10 mouse cellular contexts compared by ENCODE assay signal in the genomic region with DNA sequence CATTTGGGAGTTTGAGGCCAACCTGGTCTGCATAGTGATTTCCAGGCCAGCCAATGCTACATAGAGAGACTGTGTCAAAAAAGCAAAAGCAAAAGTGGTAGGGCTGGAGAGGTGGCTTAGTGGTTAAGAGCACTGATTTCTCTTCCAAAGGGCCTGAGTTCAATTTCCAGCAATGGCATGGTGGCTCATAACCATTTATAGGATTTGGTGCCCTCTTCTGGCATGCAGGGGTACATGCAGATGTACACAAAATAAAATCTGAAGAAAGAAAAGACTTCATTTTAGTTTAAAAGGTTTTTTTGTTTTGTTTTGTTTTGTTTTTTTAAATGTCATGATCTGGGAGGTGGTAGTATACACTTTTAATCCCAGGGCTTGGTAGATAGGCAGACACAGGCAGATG. TPM values are rescaled to one million over a fixed set of nuclear protein-coding genes. Genes with fewer than 3 reads are reported as not detected.
DNase-seq lines count a peak whose midpoint lies in the region; TF ChIP-seq lines count a peak whose summit lies in the region.
"Had no signal": no experiment of that assay in that cellular context is flagged by ENCODE, and none has a peak within 500 bp of the region (broad histone marks: within the 10 kb centered on the region; RNA-seq: fewer than 3 reads in every experiment).

No protein-coding gene starts in this region.

- intact Hi-C loops in heart, postnatal 14 days (cut with DNase I) = no loop called here

- H3K27me3 ChIP-seq in CH12.LX (replicated peaks) = peaks cover 2% of the 10 kb centered on the region

- H3K9me3 ChIP-seq in CH12.LX (replicated peaks; ENCODE audit: low read length) = no peaks in the 10 kb centered on the region
- H3K9me3 ChIP-seq: liver, embryonic 13.5 days had no signal

- no peak overlapping the region for H3K27ac ChIP-seq in CH12.LX (ENCODE audit: insufficient read depth, low read depth)
- H3K27ac ChIP-seq: liver, embryonic 13.5 days had no signal

- no peak overlapping the region for H3K4me3 ChIP-seq in CH12.LX (replicated peaks in 1 of 3; ENCODE audit: low read depth in 2 of 3, low read length in 2 of 3, poor library complexity in 1 of 3)
- H3K4me3 ChIP-seq: erythroblast, embryonic 14.5 days; liver, embryonic 13.5 days had no signal

- in situ Hi-C loops in CH12.LX (cut with MboI; ENCODE audit: low pct_ligation_motif_present, low pct_unique_long_range_greater_than_20kb, low sequenced_read_pairs) = no loop called here

- no peaks in the 10 kb centered on the region for H3K36me3 ChIP-seq in CH12.LX (replicated peaks in 1 of 2; ENCODE audit: control insufficient read depth in 1 of 2, insufficient read depth in 1 of 2, low read length in 1 of 2)
- H3K36me3 ChIP-seq: liver, embryonic 13.5 days had no signal

- peak; percentile 69 to 84 for TF ChIP-seq CTCF in CH12.LX (conservative IDR thresholded peaks at IDR 0.05 in 1 of 2, IDR thresholded peaks at IDR 0.05 in 1 of 2; ENCODE audit: low read depth in 2 of 2, low read length in 2 of 2)

- no peak overlapping the region for H3K4me2 ChIP-seq in CH12.LX (ENCODE audit: insufficient read depth, low read depth, poor library complexity, severe bottlenecking)
- H3K4me2 ChIP-seq: liver, embryonic 13.5 days had no signal

- TF ChIP-seq EP300 in CH12.LX (IDR thresholded peaks at IDR 0.05; ENCODE audit: low read length) = no peak

- peak; percentile 9 to 28 for DNase-seq in kidney, postnatal 36 days
- no peak for DNase-seq in kidney, adult 18-20 months
- DNase-seq in B cell, adult 2 months = peak; percentile 40 to 45
- no peak for DNase-seq in CH12.LX (ENCODE audit: extremely low read depth)
- DNase-seq in embryo, embryonic 10 days (ENCODE audit: low spot score) = peak; percentile 55
- DNase-seq in layer of hippocampus, postnatal 36 days = no peak
- no peak for DNase-seq in heart, postnatal 14 days
- DNase-seq in layer of hippocampus, adult 9-10 months (ENCODE audit: low spot score) = no peak
- DNase-seq: liver, embryonic 13.5 days had no signal

- H3K9ac ChIP-seq in CH12.LX (ENCODE audit: insufficient read depth, low read depth) = no peak overlapping the region
- H3K9ac ChIP-seq: liver, embryonic 13.5 days had no signal

- dilution Hi-C loops in CH12.LX (cut with MboI; ENCODE audit: extremely low pct_ligation_motif_present, extremely low pct_unique_long_range_greater_than_20kb, low sequenced_read_pairs) = no loop called here

- peaks cover 11 to 31% of the 10 kb centered on the region in 2 experiments for H3K4me1 ChIP-seq in CH12.LX (ENCODE audit: control insufficient read depth in 1 of 2, insufficient read depth in 2 of 2)

- peaks cover 2% of the 10 kb centered on the region for H3K79me2 ChIP-seq in CH12.LX (replicated peaks; ENCODE audit: control insufficient read depth, extremely low read depth, insufficient read depth, poor library complexity, severe bottlenecking)

- TF ChIP-seq POLR2A in CH12.LX (IDR thresholded peaks at IDR 0.05; ENCODE audit: low read depth, low read length) = no peak

- TF ChIP-seq RAD21 in CH12.LX (IDR thresholded peaks at IDR 0.05; ENCODE audit: low read depth, low read length) = peak; percentile 81

TF ChIP-seq in CH12.LX, 34 proteins besides CTCF, POLR2A, EP300 and RAD21:
- TF ChIP-seq SMC3 (IDR thresholded peaks at IDR 0.05; ENCODE audit: low read depth, low read length) (peak; percentile 66), IRF4 (IDR thresholded peaks at IDR 0.05; ENCODE audit: low read depth, low read length) (no peak)

RNA-seq across cellular contexts. Expression of a gene that starts 4.2 kb away (rescaled TPM):
- total RNA-seq in CH12.LX (2012; rRNA removed) = 169 and 172 TPM in 2 replicates
- 245 TPM in 2 replicates for total RNA-seq in CH12.LX (2014; rRNA removed)
- polyA plus RNA-seq in CH12.LX (2012; ENCODE audit: insufficient read length, low read depth) = 140 and 160 TPM in 2 replicates
- total RNA-seq in layer of hippocampus, postnatal 36 days (2021) = 10 to 100 TPM; 78.3 to 82.6 TPM
- 10 to 100 TPM; 44.3 to 48.6 TPM for total RNA-seq in heart, postnatal 14 days (2021)

RNA-seq across cellular contexts. Expression of a gene that starts 6.3 kb away (rescaled TPM):
- 2.4 and 3.2 TPM in 2 replicates for total RNA-seq in CH12.LX (2012; rRNA removed)
- 0.96 and 1.7 TPM in 2 replicates for total RNA-seq in CH12.LX (2014; rRNA removed)
- 1.3 and 1.4 TPM in 2 replicates for polyA plus RNA-seq in CH12.LX (2012; ENCODE audit: insufficient read length, low read depth)
- total RNA-seq in layer of hippocampus, postnatal 36 days (2021) = 10 to 100 TPM; 21.8 to 23.0 TPM
- 1 to 10 TPM; 1.5 to 1.8 TPM for total RNA-seq in heart, postnatal 14 days (2021)

RNA-seq across cellular contexts. Expression of a gene that starts 31.4 kb away (rescaled TPM):
- total RNA-seq in CH12.LX (2012; rRNA removed) (24.8 and 66.5 TPM in 2 replicates), CH12.LX (2014; rRNA removed) (17.6 and 19.0 TPM in 2 replicates)
- 23.6 and 25.5 TPM in 2 replicates for polyA plus RNA-seq in CH12.LX (2012; ENCODE audit: insufficient read length, low read depth)
- 100 to 1,000 TPM in 1 of 2 experiments, 10 to 100 TPM in 1; 96.8 to 109 TPM for total RNA-seq in layer of hippocampus, postnatal 36 days (2021)
- total RNA-seq in heart, postnatal 14 days (2021) = 10 to 100 TPM; 22.4 to 24.9 TPM

RNA-seq across cellular contexts. Expression of a gene that starts 34.2 kb away (rescaled TPM):
- total RNA-seq in CH12.LX (2012; rRNA removed) (0.34 and 0.38 TPM in 2 replicates), CH12.LX (2014; rRNA removed) (not detected in 2 replicates)
- polyA plus RNA-seq in CH12.LX (2012; ENCODE audit: insufficient read length, low read depth) = 0.11 and 0.14 TPM in 2 replicates
- 10 to 100 TPM; 34.7 to 35.1 TPM for total RNA-seq in layer of hippocampus, postnatal 36 days (2021)
- under 1 TPM; 0.38 to 0.44 TPM for total RNA-seq in heart, postnatal 14 days (2021)

RNA-seq across cellular contexts. Expression of a gene that starts 47.2 kb away (rescaled TPM):
- total RNA-seq in CH12.LX (2012; rRNA removed) (3.3 and 7.9 TPM in 2 replicates), CH12.LX (2014; rRNA removed) (0.74 and 1.1 TPM in 2 replicates)
- 0.95 and 2.0 TPM in 2 replicates for polyA plus RNA-seq in CH12.LX (2012; ENCODE audit: insufficient read length, low read depth)
- 1 to 10 TPM; 3.9 to 6.4 TPM for total RNA-seq in layer of hippocampus, postnatal 36 days (2021)
- total RNA-seq in heart, postnatal 14 days (2021) = 10 to 100 TPM; 14.5 to 16.8 TPM
- polyA plus RNA-seq: erythroblast, embryonic 14.5 days had no signal

Comparison
In these comparisons a context has a peak if more than half of its experiments do, and no peak if none do; other contexts are left out.
1. DNase-seq: peak in kidney, postnatal 36 days (2 of 2), B cell, adult 2 months (2 of 2) and embryo, embryonic 10 days (single experiment); none in kidney, adult 18-20 months (single experiment), CH12.LX (single experiment), layer of hippocampus, postnatal 36 days (0 of 2), heart, postnatal 14 days (0 of 2) and layer of hippocampus, adult 9-10 months (single experiment).
2. RNA of a gene that starts 6.3 kb away (total RNA-seq): 21.8 to 23.0 TPM in layer of hippocampus, postnatal 36 days; 0.96 to 3.2 TPM in CH12.LX and 1.5 to 1.8 TPM in heart, postnatal 14 days; every median in the first group is over 4 times any median in the second.